Mouse (Mus musculus) mature B cell (primary cell): Measurements from ENCODE around the gene Cntnap5a.

Experiments
- in situ Hi-C: fragments of 300-500 bp; cut with MboI; formaldehyde crosslinking; loops from 2 replicates; pipeline ENCODE4 v1.14.3; 2019

Cntnap5a gene

GRCm38 (mm10) chr1:115684518-115685368 is at the start of gene Cntnap5a:
Gene Cntnap5a, plus strand, starts transcription at chr1:115684756.
- in situ Hi-C loops: no loop called here

- in situ Hi-C loops: no loop called here
Measured at GRCm38 (mm10) chr1:115646921-115647320, 37.6 kb upstream of the Cntnap5a start.

- in situ Hi-C loops: no loop called here
Measured at GRCm38 (mm10) chr1:115658343-115659064, 26.1 kb upstream of the Cntnap5a start.

- in situ Hi-C loops: no loop called here
Measured at GRCm38 (mm10) chr1:115686494-115686893, 1.9 kb downstream of the Cntnap5a start.

- in situ Hi-C loops: no loop called here
Measured at GRCm38 (mm10) chr1:115699798-115700197, 15.2 kb downstream of the Cntnap5a start.

GRCm38 (mm10) chr1:115742556-115742955 is 58.0 kb downstream of the Cntnap5a start:
- in situ Hi-C loops: no loop called here

GRCm38 (mm10) chr1:115745569-115745968 is 61.0 kb downstream of the Cntnap5a start:
- in situ Hi-C loops: no loop called here

- in situ Hi-C loops: no loop called here
Measured at GRCm38 (mm10) chr1:115784737-115785136, 100.2 kb downstream of the Cntnap5a start.

- in situ Hi-C loops: no loop called here
Measured at GRCm38 (mm10) chr1:115842591-115842990, 158.0 kb downstream of the Cntnap5a start.

- in situ Hi-C loops: no loop called here
Measured at GRCm38 (mm10) chr1:115847605-115848004, 163.0 kb downstream of the Cntnap5a start.

- in situ Hi-C loops: no loop called here
Measured at GRCm38 (mm10) chr1:115852206-115852605, 167.7 kb downstream of the Cntnap5a start.

- in situ Hi-C loops: no loop called here
Measured at GRCm38 (mm10) chr1:115918396-115918795, 233.8 kb downstream of the Cntnap5a start.

GRCm38 (mm10) chr1:115925953-115926665 is 241.6 kb downstream of the Cntnap5a start:
- in situ Hi-C loops: no loop called here

- in situ Hi-C loops: no loop called here
Measured at GRCm38 (mm10) chr1:115932045-115932444, 247.5 kb downstream of the Cntnap5a start.

GRCm38 (mm10) chr1:115945892-115946291 is 261.3 kb downstream of the Cntnap5a start:
- in situ Hi-C loops: no loop called here

- in situ Hi-C loops: no loop called here
Measured at GRCm38 (mm10) chr1:115956528-115956927, 272.0 kb downstream of the Cntnap5a start.

- in situ Hi-C loops: no loop called here
Measured at GRCm38 (mm10) chr1:115964993-115965575, 280.5 kb downstream of the Cntnap5a start.

GRCm38 (mm10) chr1:115990204-115990603 is 305.6 kb downstream of the Cntnap5a start:
- in situ Hi-C loops: no loop called here

- in situ Hi-C loops: no loop called here
Measured at GRCm38 (mm10) chr1:116015768-116016167, 331.2 kb downstream of the Cntnap5a start.

GRCm38 (mm10) chr1:116029653-116030052 is 345.1 kb downstream of the Cntnap5a start:
- in situ Hi-C loops: no loop called here

GRCm38 (mm10) chr1:116035897-116036296 is 351.3 kb downstream of the Cntnap5a start:
- in situ Hi-C loops: no loop called here

- in situ Hi-C loops: no loop called here
Measured at GRCm38 (mm10) chr1:116036894-116037293, 352.3 kb downstream of the Cntnap5a start.
